Mouse (Mus musculus): ENCODE results near the gene Olfr1221. TPM values are rescaled to one million over a fixed set of nuclear protein-coding genes. Genes with fewer than 3 reads are reported as not detected.

The Olfr1221 gene
- polyA plus RNA-seq, 1 experiment from 2014 or later: not detected

Other genes with a start within 250 kb of the Olfr1221 start
- not detected in 2 replicates for gene Olfr1208, start 215.0 kb downstream of the Olfr1221 start, polyA plus RNA-seq (2015; fragmentation: Nextera tagmentation; extraction: Ambion mirVana)
- gene Olfr1209, start 202.1 kb downstream of the Olfr1221 start, polyA plus RNA-seq (2015; fragmentation: Nextera tagmentation; extraction: Ambion mirVana): not detected in 2 replicates
- not detected in 2 replicates for gene Olfr1211, start 179.2 kb downstream of the Olfr1221 start, polyA plus RNA-seq (2015; fragmentation: Nextera tagmentation; extraction: Ambion mirVana)
- gene Olfr1212, start 163.3 kb downstream of the Olfr1221 start, polyA plus RNA-seq (2015; fragmentation: Nextera tagmentation; extraction: Ambion mirVana): not detected in 2 replicates
- not detected in 2 replicates for gene Gm13762, start 137.0 kb downstream of the Olfr1221 start, polyA plus RNA-seq (2015; fragmentation: Nextera tagmentation; extraction: Ambion mirVana)
- gene Olfr1214, start 124.6 kb downstream of the Olfr1221 start, polyA plus RNA-seq (2015; fragmentation: Nextera tagmentation; extraction: Ambion mirVana): not detected in 2 replicates
- not detected in 2 replicates for gene Olfr1215, start 110.3 kb downstream of the Olfr1221 start, polyA plus RNA-seq (2015; fragmentation: Nextera tagmentation; extraction: Ambion mirVana)
- not detected in 2 replicates for gene Olfr1216, start 98.9 kb downstream of the Olfr1221 start, polyA plus RNA-seq (2015; fragmentation: Nextera tagmentation; extraction: Ambion mirVana)
- gene Olfr1217, start 85.2 kb downstream of the Olfr1221 start, polyA plus RNA-seq (2015; fragmentation: Nextera tagmentation; extraction: Ambion mirVana): not detected in 2 replicates
- not detected in 2 replicates for gene Olfr1218, start 56.1 kb downstream of the Olfr1221 start, polyA plus RNA-seq (2015; fragmentation: Nextera tagmentation; extraction: Ambion mirVana)
- not detected in 2 replicates for gene Olfr1219, start 33.8 kb downstream of the Olfr1221 start, polyA plus RNA-seq (2015; fragmentation: Nextera tagmentation; extraction: Ambion mirVana)
- gene Olfr1220, start 10.4 kb downstream of the Olfr1221 start, polyA plus RNA-seq (2015; fragmentation: Nextera tagmentation; extraction: Ambion mirVana): not detected in 2 replicates
- not detected in 2 replicates for gene Olfr1222, start 15.8 kb upstream of the Olfr1221 start, polyA plus RNA-seq (2015; fragmentation: Nextera tagmentation; extraction: Ambion mirVana)
- gene Olfr1223, start 34.3 kb upstream of the Olfr1221 start, polyA plus RNA-seq (2015; fragmentation: Nextera tagmentation; extraction: Ambion mirVana): not detected in 2 replicates
- not detected in 2 replicates for gene Olfr1224-ps1, start 46.8 kb upstream of the Olfr1221 start, polyA plus RNA-seq (2015; fragmentation: Nextera tagmentation; extraction: Ambion mirVana)
- not detected in 2 replicates for gene Olfr1225, start 57.4 kb upstream of the Olfr1221 start, polyA plus RNA-seq (2015; fragmentation: Nextera tagmentation; extraction: Ambion mirVana)
- not detected in 2 replicates for gene Olfr1226, start 82.8 kb upstream of the Olfr1221 start, polyA plus RNA-seq (2015; fragmentation: Nextera tagmentation; extraction: Ambion mirVana)
- gene Olfr1228, start 136.8 kb upstream of the Olfr1221 start, polyA plus RNA-seq (2015; fragmentation: Nextera tagmentation; extraction: Ambion mirVana): not detected in 2 replicates
- not detected in 2 replicates for gene Olfr1229, start 170.7 kb upstream of the Olfr1221 start, polyA plus RNA-seq (2015; fragmentation: Nextera tagmentation; extraction: Ambion mirVana)
- gene Olfr1230, start 180.0 kb upstream of the Olfr1221 start, polyA plus RNA-seq (2015; fragmentation: Nextera tagmentation; extraction: Ambion mirVana): not detected in 2 replicates
- gene Olfr1231, start 189.8 kb upstream of the Olfr1221 start, polyA plus RNA-seq (2015; fragmentation: Nextera tagmentation; extraction: Ambion mirVana): not detected in 2 replicates
- gene Olfr1232, start 212.4 kb upstream of the Olfr1221 start, polyA plus RNA-seq (2015; fragmentation: Nextera tagmentation; extraction: Ambion mirVana): not detected in 2 replicates
- gene Olfr1233, start 225.1 kb upstream of the Olfr1221 start, polyA plus RNA-seq (2015; fragmentation: Nextera tagmentation; extraction: Ambion mirVana): not detected in 2 replicates
- gene Olfr1234, start 247.6 kb upstream of the Olfr1221 start, polyA plus RNA-seq (2015; fragmentation: Nextera tagmentation; extraction: Ambion mirVana): not detected in 2 replicates

Data from intestine, embryonic 15.5 days (tissue).